Mouse (Mus musculus): Measurements from ENCODE around the gene Jade3. TPM values are rescaled to one million over a fixed set of nuclear protein-coding genes. Genes with fewer than 3 reads are reported as not detected.

Gene Jade3
- polyA plus RNA-seq, 1 experiment from 2014 or later = 3.5 TPM

DNA sequence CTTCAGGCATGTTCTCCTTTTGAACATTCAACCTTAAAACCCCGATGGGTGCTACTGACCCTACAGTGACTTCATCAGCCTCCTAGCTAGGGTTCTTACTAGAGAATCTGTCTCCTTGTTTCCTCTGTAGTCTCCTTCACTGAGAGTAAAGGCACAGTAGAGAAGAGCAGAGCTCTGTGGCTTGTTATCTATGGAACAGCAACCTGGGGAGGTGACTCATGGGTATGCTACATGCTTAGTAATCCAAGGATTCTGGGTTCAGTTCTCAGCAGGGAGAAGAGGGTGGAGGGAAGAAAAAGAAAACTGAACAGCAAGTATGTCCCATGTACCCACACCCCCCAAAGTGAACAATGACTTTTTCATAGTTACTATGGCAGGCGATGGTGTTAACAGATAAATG, 18.6 kb upstream of the Jade3 start:
- 87% methylated on average over 2 of the region's 2 CpGs for WGBS

DNA sequence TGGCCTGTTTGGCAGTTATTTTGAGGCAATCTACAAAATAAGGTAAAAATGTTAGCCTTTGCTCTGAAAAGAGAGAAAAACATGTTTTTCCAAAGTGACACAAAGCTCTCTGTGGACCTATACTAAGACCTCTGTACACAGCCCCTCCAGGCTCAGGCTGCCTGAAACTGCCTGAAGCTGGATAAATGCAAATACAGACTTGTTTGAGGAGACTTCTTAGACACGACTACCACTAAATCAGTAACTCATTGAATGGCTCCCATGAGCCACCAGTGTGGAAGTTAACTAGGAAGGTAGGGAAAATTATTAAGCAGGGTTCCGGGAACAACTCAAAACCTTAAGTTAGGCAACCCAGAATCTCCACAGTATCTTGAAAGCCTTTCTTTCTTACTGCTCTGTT, 17.8 kb upstream of the Jade3 start:
- WGBS = 70% methylated on average over 2 of the region's 2 CpGs

More for the DNA sequence above, 18.6 kb upstream of the Jade3 start:
- Histone ChIP-seq H3K27me3 (ENCODE audit: control insufficient read depth, insufficient read depth, low read length) (no peaks in the 10 kb centered on the region), H3K36me3 (ENCODE audit: control insufficient read depth, insufficient read depth, low read length) (no peaks in the 10 kb centered on the region), H3K4me3 (ENCODE audit: control insufficient read depth in 1 of 2, insufficient read depth in 1 of 2, low read depth in 1 of 2, low read length in 2 of 2) (no peak overlapping the region), H3K9ac (ENCODE audit: low read length) (no peak overlapping the region), H3K4me2 (ENCODE audit: low read length) (no peak overlapping the region), H3K4me1 (ENCODE audit: control insufficient read depth in 2 of 2, insufficient read depth in 2 of 2, low read length in 2 of 2) (no peaks in the 10 kb centered on the region), H3K27ac (replicated peaks in 1 of 2; ENCODE audit: control insufficient read depth in 1 of 2, insufficient read depth in 1 of 2, low read depth in 2 of 2, low read length in 2 of 2) (no peak overlapping the region), H3K9me3 (ENCODE audit: control insufficient read depth, low read length) (no peaks in the 10 kb centered on the region)
- ATAC-seq (ENCODE audit: insufficient number of reproducible peaks, insufficient read depth, low FRiP score, low read depth) = no peak

DNA sequence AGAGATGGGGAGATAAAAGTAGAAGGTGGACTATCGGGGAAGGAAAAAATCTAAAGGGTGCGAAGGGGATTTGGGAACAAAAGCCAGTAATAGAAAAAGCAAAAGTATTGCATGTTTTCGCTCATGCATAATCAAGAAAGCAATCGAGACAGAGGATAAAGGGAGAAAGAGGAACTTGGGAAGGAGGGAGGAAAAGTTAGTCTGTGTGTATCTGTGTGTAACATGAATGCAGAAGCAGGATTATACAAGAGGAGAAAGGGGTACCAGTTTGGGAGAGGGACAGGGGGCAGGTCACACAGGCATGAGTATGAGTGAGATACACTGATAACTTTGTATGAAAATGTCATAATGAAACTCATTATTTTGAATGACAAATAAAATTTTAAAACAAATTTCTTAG, 14.1 kb upstream of the Jade3 start:
- WGBS = 89% methylated on average over 4 of the region's 4 CpGs
- Histone ChIP-seq H3K4me1 (ENCODE audit: control insufficient read depth in 2 of 2, insufficient read depth in 2 of 2, low read length in 2 of 2) (no peaks in the 10 kb centered on the region), H3K36me3 (ENCODE audit: control insufficient read depth, insufficient read depth, low read length) (no peaks in the 10 kb centered on the region), H3K27ac (replicated peaks in 1 of 2; ENCODE audit: control insufficient read depth in 1 of 2, insufficient read depth in 1 of 2, low read depth in 2 of 2, low read length in 2 of 2) (no peak overlapping the region), H3K9ac (ENCODE audit: low read length) (no peak overlapping the region), H3K4me2 (ENCODE audit: low read length) (no peak overlapping the region), H3K9me3 (ENCODE audit: control insufficient read depth, low read length) (no peaks in the 10 kb centered on the region), H3K27me3 (ENCODE audit: control insufficient read depth, insufficient read depth, low read length) (no peaks in the 10 kb centered on the region), H3K4me3 (ENCODE audit: control insufficient read depth in 1 of 2, insufficient read depth in 1 of 2, low read depth in 1 of 2, low read length in 2 of 2) (no peak overlapping the region)
- no peak for ATAC-seq (ENCODE audit: insufficient number of reproducible peaks, insufficient read depth, low FRiP score, low read depth)

More for the DNA sequence above, 17.8 kb upstream of the Jade3 start:
- H3K27ac ChIP-seq (replicated peaks in 1 of 2; ENCODE audit: control insufficient read depth in 1 of 2, insufficient read depth in 1 of 2, low read depth in 2 of 2, low read length in 2 of 2) = no peak overlapping the region
- H3K27me3 ChIP-seq (ENCODE audit: control insufficient read depth, insufficient read depth, low read length) = no peaks in the 10 kb centered on the region
- no peak for ATAC-seq (ENCODE audit: insufficient number of reproducible peaks, insufficient read depth, low FRiP score, low read depth)
- H3K9me3 ChIP-seq (ENCODE audit: control insufficient read depth, low read length) = no peaks in the 10 kb centered on the region
- no peak overlapping the region for H3K4me3 ChIP-seq (ENCODE audit: control insufficient read depth in 1 of 2, insufficient read depth in 1 of 2, low read depth in 1 of 2, low read length in 2 of 2)
- no peaks in the 10 kb centered on the region for H3K4me1 ChIP-seq (ENCODE audit: control insufficient read depth in 2 of 2, insufficient read depth in 2 of 2, low read length in 2 of 2)
- no peak overlapping the region for H3K4me2 ChIP-seq (ENCODE audit: low read length)
- H3K9ac ChIP-seq (ENCODE audit: low read length) = no peak overlapping the region
- H3K36me3 ChIP-seq (ENCODE audit: control insufficient read depth, insufficient read depth, low read length) = no peaks in the 10 kb centered on the region

DNA sequence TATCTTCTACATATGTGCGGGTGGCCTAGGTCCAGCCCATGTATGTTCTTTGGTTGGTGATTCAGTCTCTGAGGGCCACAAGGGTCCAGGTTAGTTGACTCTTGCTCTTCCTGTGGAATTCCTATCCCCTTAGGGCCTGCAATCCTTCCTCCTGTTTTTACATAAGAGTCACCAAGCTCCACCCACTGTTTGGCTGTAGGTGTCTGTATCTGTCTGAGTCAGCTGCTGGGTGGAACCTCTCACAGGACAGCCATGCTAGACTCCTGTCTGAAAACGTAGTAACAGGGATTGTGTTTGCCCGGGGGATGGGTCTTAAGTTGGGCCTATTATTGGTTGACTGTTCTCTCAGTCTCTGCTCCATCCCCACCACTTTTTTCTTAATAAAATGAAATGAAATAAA, 13.3 kb upstream of the Jade3 start:
- H3K27me3 ChIP-seq (ENCODE audit: control insufficient read depth, insufficient read depth, low read length) = no peaks in the 10 kb centered on the region
- H3K4me1 ChIP-seq (ENCODE audit: control insufficient read depth in 2 of 2, insufficient read depth in 2 of 2, low read length in 2 of 2) = no peaks in the 10 kb centered on the region
- WGBS = 67% methylated on average over 3 of the region's 3 CpGs
- no peak overlapping the region for H3K9ac ChIP-seq (ENCODE audit: low read length)
- H3K27ac ChIP-seq (replicated peaks in 1 of 2; ENCODE audit: control insufficient read depth in 1 of 2, insufficient read depth in 1 of 2, low read depth in 2 of 2, low read length in 2 of 2) = no peak overlapping the region
- no peaks in the 10 kb centered on the region for H3K36me3 ChIP-seq (ENCODE audit: control insufficient read depth, insufficient read depth, low read length)
- H3K9me3 ChIP-seq (ENCODE audit: control insufficient read depth, low read length) = no peaks in the 10 kb centered on the region
- ATAC-seq (ENCODE audit: insufficient number of reproducible peaks, insufficient read depth, low FRiP score, low read depth) = no peak
- no peak overlapping the region for H3K4me3 ChIP-seq (ENCODE audit: control insufficient read depth in 1 of 2, insufficient read depth in 1 of 2, low read depth in 1 of 2, low read length in 2 of 2)
- no peak overlapping the region for H3K4me2 ChIP-seq (ENCODE audit: low read length)

DNA sequence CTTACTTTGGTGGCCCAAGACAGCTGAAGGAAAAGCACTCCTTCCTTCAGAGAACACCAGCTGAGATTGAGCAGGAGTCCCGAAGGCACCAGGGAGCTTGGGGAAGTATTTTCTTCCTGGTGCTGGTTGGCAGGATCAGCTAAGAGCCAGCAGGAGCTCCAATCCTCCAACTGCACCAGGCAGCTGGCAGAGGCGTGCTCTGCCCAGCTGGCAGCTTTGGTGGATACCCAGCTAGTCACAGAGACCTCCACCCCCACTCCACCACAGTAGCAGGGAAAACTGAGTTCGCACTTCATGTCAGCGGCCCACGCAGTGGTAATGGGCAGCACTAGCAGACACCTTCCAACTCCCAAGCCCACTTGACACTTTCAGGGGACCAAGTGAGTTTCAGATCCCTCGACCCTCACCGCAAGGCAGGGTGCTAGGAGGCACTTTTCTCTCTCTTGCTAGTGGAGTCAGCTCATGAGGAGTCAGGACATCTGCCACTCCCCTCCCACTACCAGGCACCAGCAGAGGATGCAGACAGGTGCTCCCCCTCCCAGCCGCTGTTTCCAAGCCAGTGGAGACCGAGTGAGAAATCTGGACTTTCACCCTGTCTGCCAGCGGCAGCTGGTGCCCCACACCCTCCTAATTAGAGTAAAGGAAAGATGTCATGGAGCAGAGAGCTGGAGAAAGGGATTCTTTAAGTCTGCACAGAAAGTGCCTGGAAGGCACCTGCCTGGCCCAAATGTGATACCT, 10.4 kb upstream of the Jade3 start:
- H3K4me3 ChIP-seq (ENCODE audit: control insufficient read depth in 1 of 2, insufficient read depth in 1 of 2, low read depth in 1 of 2, low read length in 2 of 2) = no peak overlapping the region
- 47% methylated on average over 10 of the region's 10 CpGs for WGBS
- H3K36me3 ChIP-seq (ENCODE audit: control insufficient read depth, insufficient read depth, low read length) = no peaks in the 10 kb centered on the region
- no peak overlapping the region for H3K4me2 ChIP-seq (ENCODE audit: low read length)
- H3K27ac ChIP-seq (replicated peaks in 1 of 2; ENCODE audit: control insufficient read depth in 1 of 2, insufficient read depth in 1 of 2, low read depth in 2 of 2, low read length in 2 of 2) = no peak overlapping the region
- no peaks in the 10 kb centered on the region for H3K4me1 ChIP-seq (ENCODE audit: control insufficient read depth in 2 of 2, insufficient read depth in 2 of 2, low read length in 2 of 2)
- no peaks in the 10 kb centered on the region for H3K27me3 ChIP-seq (ENCODE audit: control insufficient read depth, insufficient read depth, low read length)
- ATAC-seq (ENCODE audit: insufficient number of reproducible peaks, insufficient read depth, low FRiP score, low read depth) = no peak
- H3K9me3 ChIP-seq (ENCODE audit: control insufficient read depth, low read length) = no peaks in the 10 kb centered on the region
- no peak overlapping the region for H3K9ac ChIP-seq (ENCODE audit: low read length)

DNA sequence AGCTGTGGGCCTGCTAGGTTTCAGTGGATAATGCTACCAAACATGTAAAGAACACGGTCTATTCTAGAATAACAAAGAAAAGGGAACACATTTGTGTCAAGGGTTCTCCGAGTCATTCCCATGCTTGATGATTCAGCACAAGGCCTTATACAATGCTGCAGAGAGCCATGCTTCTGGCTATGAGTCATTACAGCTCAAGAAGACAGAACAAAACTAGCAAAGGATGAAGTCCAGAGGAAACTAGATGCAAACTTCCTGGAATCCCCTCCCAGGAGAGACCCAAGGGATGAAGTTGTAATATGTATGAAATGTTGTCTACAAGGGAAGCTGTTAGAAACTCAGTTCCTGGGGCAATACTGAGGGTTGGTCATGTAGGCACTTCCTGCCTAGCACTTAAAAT, 7.0 kb upstream of the Jade3 start:
- H3K36me3 ChIP-seq (ENCODE audit: control insufficient read depth, insufficient read depth, low read length) = no peaks in the 10 kb centered on the region
- no peaks in the 10 kb centered on the region for H3K27me3 ChIP-seq (ENCODE audit: control insufficient read depth, insufficient read depth, low read length)
- H3K27ac ChIP-seq (replicated peaks in 1 of 2; ENCODE audit: control insufficient read depth in 1 of 2, insufficient read depth in 1 of 2, low read depth in 2 of 2, low read length in 2 of 2) = no peak overlapping the region
- H3K9ac ChIP-seq (ENCODE audit: low read length) = no peak overlapping the region
- WGBS = 78% methylated on average over 2 of the region's 2 CpGs
- no peaks in the 10 kb centered on the region for H3K4me1 ChIP-seq (ENCODE audit: control insufficient read depth in 2 of 2, insufficient read depth in 2 of 2, low read length in 2 of 2)
- no peak for ATAC-seq (ENCODE audit: insufficient number of reproducible peaks, insufficient read depth, low FRiP score, low read depth)
- no peak overlapping the region for H3K4me2 ChIP-seq (ENCODE audit: low read length)
- no peak overlapping the region for H3K4me3 ChIP-seq (ENCODE audit: control insufficient read depth in 1 of 2, insufficient read depth in 1 of 2, low read depth in 1 of 2, low read length in 2 of 2)
- H3K9me3 ChIP-seq (ENCODE audit: control insufficient read depth, low read length) = no peaks in the 10 kb centered on the region

DNA sequence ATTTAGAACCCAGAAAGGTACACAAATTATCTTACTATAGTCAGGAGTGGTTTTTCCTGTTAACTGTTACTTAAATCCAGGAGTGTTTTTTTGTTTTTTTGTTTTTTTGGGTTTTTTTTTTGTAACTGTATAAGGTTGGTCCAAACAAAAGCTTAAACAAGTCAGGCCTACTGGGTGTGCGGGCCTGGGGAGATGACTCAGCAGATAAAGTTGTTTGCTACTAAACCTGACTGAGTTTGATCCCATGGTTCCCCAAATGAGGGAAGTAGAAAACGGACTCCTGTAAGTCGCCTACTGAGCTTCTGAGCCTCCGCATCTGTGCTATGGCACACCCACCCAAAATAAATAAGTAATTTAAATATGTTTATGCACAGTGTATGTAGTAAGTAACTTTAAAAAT, 6.0 kb upstream of the Jade3 start:
- H3K9ac ChIP-seq (ENCODE audit: low read length) = no peak overlapping the region
- no peaks in the 10 kb centered on the region for H3K4me1 ChIP-seq (ENCODE audit: control insufficient read depth in 2 of 2, insufficient read depth in 2 of 2, low read length in 2 of 2)
- H3K27me3 ChIP-seq (ENCODE audit: control insufficient read depth, insufficient read depth, low read length) = no peaks in the 10 kb centered on the region
- H3K36me3 ChIP-seq (ENCODE audit: control insufficient read depth, insufficient read depth, low read length) = no peaks in the 10 kb centered on the region
- no peak overlapping the region for H3K4me3 ChIP-seq (ENCODE audit: control insufficient read depth in 1 of 2, insufficient read depth in 1 of 2, low read depth in 1 of 2, low read length in 2 of 2)
- ATAC-seq (ENCODE audit: insufficient number of reproducible peaks, insufficient read depth, low FRiP score, low read depth) = no peak
- no peaks in the 10 kb centered on the region for H3K9me3 ChIP-seq (ENCODE audit: control insufficient read depth, low read length)
- 77% methylated on average over 4 of the region's 4 CpGs for WGBS
- H3K27ac ChIP-seq (replicated peaks in 1 of 2; ENCODE audit: control insufficient read depth in 1 of 2, insufficient read depth in 1 of 2, low read depth in 2 of 2, low read length in 2 of 2) = no peak overlapping the region
- H3K4me2 ChIP-seq (ENCODE audit: low read length) = no peak overlapping the region
